Mouse (Mus musculus) hindbrain, embryonic 15.5 days (tissue): ENCODE data around the gene Enkd1. TPM values are rescaled to one million over a fixed set of nuclear protein-coding genes. Genes with fewer than 3 reads are reported as not detected.

Experiments used
- polyA plus RNA-seq: library from polyadenylated mRNA; unstranded; fragments of >200 nt; fragmentation: Nextera tagmentation; extraction: Ambion mirVana; gene quantifications from 2 replicates; pipeline ENCODE4 v1.2.1, GENCODE M21; 2015

Enkd1 gene
- polyA plus RNA-seq, 1 experiment from 2014 or later = 15.7 TPM

Other genes with a start within 250 kb of the Enkd1 start
- 197 and 207 TPM in 2 replicates for gene Tppp3, start 236.7 kb downstream of the Enkd1 start, polyA plus RNA-seq
- gene Zdhhc1, start 211.3 kb downstream of the Enkd1 start, polyA plus RNA-seq = 39.8 and 41.9 TPM in 2 replicates
- gene Hsd11b2, start 189.5 kb downstream of the Enkd1 start, polyA plus RNA-seq = 7.2 and 9.7 TPM in 2 replicates
- 222 and 231 TPM in 2 replicates for gene Atp6v0d1, start 142.2 kb downstream of the Enkd1 start, polyA plus RNA-seq
- 35.2 and 39.3 TPM in 2 replicates for gene Ripor1, start 103.0 kb downstream of the Enkd1 start, polyA plus RNA-seq
- gene Ctcf, start 71.6 kb downstream of the Enkd1 start, polyA plus RNA-seq = 100 and 101 TPM in 2 replicates
- gene Agrp, start 70.8 kb downstream of the Enkd1 start, polyA plus RNA-seq = 0.56 and 0.80 TPM in 2 replicates
- gene Carmil2, start 21.9 kb downstream of the Enkd1 start, polyA plus RNA-seq = 23.5 and 28.7 TPM in 2 replicates
- gene Acd, start 7.1 kb downstream of the Enkd1 start, polyA plus RNA-seq = 85.1 and 92.6 TPM in 2 replicates
- 55.1 and 57.1 TPM in 2 replicates for gene Pard6a, start 7.1 kb downstream of the Enkd1 start, polyA plus RNA-seq
- gene 4933405L10Rik, start 555 bp downstream of the Enkd1 start, polyA plus RNA-seq = 0.20 and 0.23 TPM in 2 replicates
- 81.2 and 88.3 TPM in 2 replicates for gene Gfod2, start 50.5 kb upstream of the Enkd1 start, polyA plus RNA-seq
- 10.7 and 11.7 TPM in 2 replicates for gene Ranbp10, start 119.1 kb upstream of the Enkd1 start, polyA plus RNA-seq
- 0.62 and 1.1 TPM in 2 replicates for gene Tsnaxip1, start 119.5 kb upstream of the Enkd1 start, polyA plus RNA-seq
- gene Cenpt, start 145.1 kb upstream of the Enkd1 start, polyA plus RNA-seq = 52.2 and 56.9 TPM in 2 replicates
- 54.9 and 56.3 TPM in 2 replicates for gene Thap11, start 146.9 kb upstream of the Enkd1 start, polyA plus RNA-seq
- 150 and 157 TPM in 2 replicates for gene Nutf2, start 152.4 kb upstream of the Enkd1 start, polyA plus RNA-seq
- 50.1 and 52.2 TPM in 2 replicates for gene Edc4, start 172.7 kb upstream of the Enkd1 start, polyA plus RNA-seq
- 0.45 and 0.49 TPM in 2 replicates for gene Nrn1l, start 185.4 kb upstream of the Enkd1 start, polyA plus RNA-seq
- gene Pskh1, start 192.2 kb upstream of the Enkd1 start, polyA plus RNA-seq = 11.0 and 11.8 TPM in 2 replicates
- gene Ctrl, start 225.7 kb upstream of the Enkd1 start, polyA plus RNA-seq = 3.4 and 4.7 TPM in 2 replicates
- gene Psmb10, start 230.2 kb upstream of the Enkd1 start, polyA plus RNA-seq = 74.7 and 75.2 TPM in 2 replicates
- 4.5 and 5.0 TPM in 2 replicates for gene Lcat, start 235.2 kb upstream of the Enkd1 start, polyA plus RNA-seq